Mouse (Mus musculus) right cerebral cortex, postnatal 36 days (tissue): Measurements from ENCODE around the gene Cst7.

Experiments used
- DNase-seq, 2 experiments: peaks; one replicate each; pipeline ENCODE4 v3.0.0; 2022; ENCODE audit warnings: low spot score in 2 of 2, mixed read lengths in 1 of 2

Gene Cst7

GRCm38 (mm10) chr2:150627140-150627539 lies 56.9 kb downstream of the Cst7 start:
- no peak for DNase-seq
